Mouse (Mus musculus) bone marrow, adult 2 months (tissue): Measurements from ENCODE around the gene F2rl2.

Source experiments
- CTCF ChIP-seq: fragments of 200-500 bp; IDR thresholded peaks from 2 replicates; pipeline ENCODE4 v1.5.1; 2011; ENCODE audit warnings: low read length, control low read depth; ENCODE audit not compliant: control insufficient read depth, insufficient read depth
- POLR2A ChIP-seq: fragments of 200-500 bp; IDR thresholded peaks from 2 replicates; pipeline ENCODE4 v1.6.1; 2011; ENCODE audit warnings: low read depth, mild to moderate bottlenecking, control low read depth, low read length, borderline replicate concordance; ENCODE audit not compliant: control insufficient read depth

DNA sequence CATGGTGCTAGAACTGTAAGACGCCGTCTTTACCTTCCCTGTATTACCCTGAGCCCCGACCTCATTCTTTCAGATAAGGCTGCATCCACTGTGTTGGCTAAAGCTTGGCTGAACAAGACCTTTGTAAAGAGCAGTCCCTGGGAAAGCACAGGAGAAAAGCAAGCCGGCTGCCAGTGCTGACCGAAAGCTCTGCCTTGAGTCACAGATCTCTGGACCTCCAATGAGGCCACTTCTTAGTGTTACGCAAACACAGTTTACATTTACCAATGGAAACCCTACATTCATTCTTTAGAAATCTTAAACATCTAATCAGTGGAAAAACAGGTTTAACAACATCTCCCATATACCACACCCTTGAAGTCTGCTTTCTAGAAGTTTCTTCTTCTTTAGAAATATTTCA lies 8.9 kb downstream of the F2rl2 start:
- TF ChIP-seq POLR2A (no peak), CTCF (no peak)
